Mouse (Mus musculus): ENCODE measurements around the gene Lrrc75a.

GRCm38 (mm10) chr11:62601732-62602618 lies 46.3 kb downstream of the Lrrc75a start:
- TF ChIP-seq CTCF (IDR thresholded peaks at IDR 0.05; ENCODE audit: insufficient read depth, low read length) (no peak), POLR2A (IDR thresholded peaks at IDR 0.05; ENCODE audit: borderline replicate concordance, extremely low read depth, low read depth, low read length) (no peak)
